Mouse (Mus musculus) MN1 (cell line): ENCODE data around the gene Cspg4.

Source experiments
- DNase-seq: peaks from one replicate; pipeline ENCODE4 v3.0.0-alpha.2; 2016; ENCODE audit warnings: low spot score

Cspg4 gene

DNA sequence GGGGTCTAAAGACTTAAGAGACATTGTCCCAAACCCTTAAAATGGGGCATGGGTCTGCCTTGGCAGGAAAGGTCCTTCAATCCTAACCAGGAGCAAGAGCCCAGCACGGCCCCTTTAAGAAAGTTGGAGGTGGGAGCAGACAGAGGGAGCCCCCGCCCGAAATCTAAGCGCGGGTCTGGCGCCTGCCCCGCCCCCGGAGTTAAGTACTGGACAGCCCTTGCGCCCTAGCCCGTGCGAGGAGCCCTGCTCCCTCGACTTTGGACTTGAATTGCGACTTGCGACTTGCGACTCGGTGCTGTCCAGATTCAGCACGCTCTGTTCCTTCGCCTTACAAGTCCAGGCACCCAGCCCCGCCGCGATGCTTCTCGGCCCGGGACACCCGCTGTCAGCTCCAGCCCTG, at the start of gene Cspg4:
Gene Cspg4 (plus strand): TSS at position 202 of the 400 bp plus-strand sequence.
- DNase-seq = no peak

GRCm38 (mm10) chr9:56824900-56825299, 39.9 kb upstream of the Cspg4 start:
- DNase-seq = peak; percentile 72

- DNase-seq = peak; percentile 60
Measured at GRCm38 (mm10) chr9:56825476-56826213, 39.2 kb upstream of the Cspg4 start.

DNA sequence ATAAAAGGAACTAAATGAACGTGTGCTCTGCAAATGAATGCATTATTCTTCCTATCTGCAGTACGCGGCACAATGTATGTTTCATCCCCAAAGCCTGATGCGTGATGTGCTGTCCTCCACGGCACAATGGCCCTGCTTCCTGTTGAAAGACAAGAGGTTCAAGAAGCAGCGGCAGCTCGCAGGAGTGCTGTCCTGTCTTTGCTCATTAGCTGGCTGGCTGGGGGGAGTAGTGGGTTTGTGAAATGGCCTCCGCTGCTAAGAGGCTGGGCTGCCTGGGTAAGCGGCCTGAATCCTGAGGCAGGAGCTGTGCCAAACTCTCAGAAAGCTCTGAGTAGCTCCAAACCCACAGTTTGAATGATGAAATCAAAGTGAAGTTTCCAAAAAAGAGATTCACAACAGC, 36.7 kb upstream of the Cspg4 start:
- no peak for DNase-seq

DNA sequence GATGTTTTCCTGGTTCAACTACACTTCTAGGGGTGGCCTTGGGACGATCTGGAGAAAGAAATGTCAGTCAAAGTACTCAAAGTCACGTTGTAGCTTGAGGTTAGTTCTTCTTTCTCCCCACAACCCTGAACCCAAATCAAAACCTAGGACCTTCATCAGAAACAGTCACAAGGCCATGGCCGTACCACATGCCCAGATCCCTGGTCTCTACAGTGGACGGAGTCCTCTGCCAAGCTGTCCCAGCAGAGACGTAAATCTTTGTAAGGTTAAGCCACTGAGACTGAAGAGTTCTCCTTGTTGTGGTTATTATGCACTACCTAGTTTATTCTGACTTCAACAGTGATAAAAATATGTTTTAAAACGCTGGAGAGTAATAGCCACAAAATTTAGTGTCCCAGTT, 36.0 kb upstream of the Cspg4 start:
- no peak for DNase-seq

DNA sequence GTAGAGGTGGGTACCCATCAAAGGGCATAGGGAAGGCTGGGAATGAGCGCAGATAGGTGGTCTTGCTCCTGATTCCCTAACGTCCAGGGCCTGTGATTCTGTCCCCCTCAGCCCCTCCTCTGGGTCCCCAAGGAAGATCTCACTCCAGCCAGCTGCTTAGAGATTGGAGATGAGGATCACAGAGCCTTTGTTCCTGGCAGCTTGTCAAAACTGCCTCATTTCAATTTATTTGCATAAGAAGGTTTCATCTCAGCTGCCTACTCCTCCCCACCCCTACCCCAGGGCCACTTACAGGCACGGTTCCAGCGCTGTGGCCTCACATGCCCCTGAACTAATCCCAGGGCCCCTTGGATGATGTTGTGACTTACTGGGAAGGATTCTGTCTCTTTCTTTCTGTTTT, 34.7 kb upstream of the Cspg4 start:
- peak; percentile 53 for DNase-seq

GRCm38 (mm10) chr9:56831904-56832303, 32.9 kb upstream of the Cspg4 start:
- DNase-seq = no peak

DNA sequence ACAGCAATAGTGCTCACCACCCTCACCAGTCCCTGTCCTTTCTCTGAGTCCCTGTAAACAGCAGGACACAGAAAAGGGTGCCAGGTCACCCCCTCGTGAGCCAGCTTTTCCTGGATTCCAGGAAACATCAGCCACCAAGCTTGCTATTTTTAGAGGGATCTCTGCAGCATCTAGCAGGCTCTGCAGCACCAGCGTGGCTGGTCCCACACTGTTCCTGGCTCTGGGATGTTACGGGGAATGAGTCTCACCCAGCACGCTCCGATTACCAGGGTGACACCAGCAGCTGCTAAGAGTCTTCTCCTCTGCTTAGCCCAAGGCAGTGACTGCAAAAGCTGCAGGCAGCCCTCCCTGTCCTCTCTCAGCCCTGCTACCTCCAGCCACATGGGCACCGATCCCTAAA, 31.9 kb upstream of the Cspg4 start:
- no peak for DNase-seq

GRCm38 (mm10) chr9:56835152-56835551, 29.7 kb upstream of the Cspg4 start:
- no peak for DNase-seq

GRCm38 (mm10) chr9:56840721-56841120, 24.1 kb upstream of the Cspg4 start:
- DNase-seq = no peak

- DNase-seq = no peak
Measured at GRCm38 (mm10) chr9:56841864-56842263, 23.0 kb upstream of the Cspg4 start.

DNA sequence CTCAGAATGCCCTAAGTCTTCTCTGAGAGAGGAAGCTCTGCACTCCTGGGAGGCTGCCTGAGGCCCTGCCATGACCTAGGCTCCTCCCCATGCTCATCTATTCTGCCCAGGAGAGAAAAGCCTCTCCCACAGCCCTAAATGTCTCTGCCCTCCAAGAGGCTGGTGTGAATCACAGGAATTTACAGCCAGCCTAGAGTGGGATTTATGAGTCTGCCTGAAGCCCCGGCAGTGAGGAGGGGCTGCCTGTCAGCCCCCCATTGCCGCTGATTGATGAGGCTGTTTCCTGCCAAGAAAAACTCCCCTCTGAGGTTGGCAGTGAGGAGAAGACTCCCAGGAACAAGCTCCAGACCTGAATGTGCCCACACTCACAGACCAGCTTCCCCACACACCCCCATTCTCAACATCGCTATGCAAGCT, 22.5 kb upstream of the Cspg4 start:
- no peak for DNase-seq

DNA sequence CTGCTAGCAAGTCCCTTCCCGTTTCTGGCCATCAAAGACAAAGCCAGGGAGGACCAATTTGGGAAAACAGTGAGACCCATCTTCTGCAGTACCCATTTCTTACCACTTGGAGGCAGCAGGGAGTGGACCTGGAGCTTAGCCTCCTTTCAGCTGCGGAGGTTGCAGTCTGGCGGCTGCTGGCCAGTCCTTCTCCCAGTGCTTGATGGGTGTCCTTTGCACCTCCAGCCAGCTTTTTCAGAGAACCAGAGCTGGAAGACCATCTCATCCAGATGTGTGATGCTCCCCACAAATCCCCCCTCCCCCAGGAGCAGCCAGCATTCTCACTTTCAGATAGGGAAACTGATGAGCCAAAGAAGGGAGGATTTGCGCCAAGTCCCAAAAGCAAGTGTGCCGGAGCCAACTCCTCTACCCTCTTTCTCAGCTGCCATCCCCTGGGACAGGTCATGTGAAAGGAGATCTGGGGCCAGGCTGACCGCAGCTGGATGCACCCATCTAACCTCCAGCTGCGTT, 21.1 kb upstream of the Cspg4 start:
- DNase-seq = peak; percentile 78

- DNase-seq = no peak
Measured at GRCm38 (mm10) chr9:56844644-56845043, 20.2 kb upstream of the Cspg4 start.

GRCm38 (mm10) chr9:56847523-56847922, 17.3 kb upstream of the Cspg4 start:
- DNase-seq = peak; percentile 73

DNA sequence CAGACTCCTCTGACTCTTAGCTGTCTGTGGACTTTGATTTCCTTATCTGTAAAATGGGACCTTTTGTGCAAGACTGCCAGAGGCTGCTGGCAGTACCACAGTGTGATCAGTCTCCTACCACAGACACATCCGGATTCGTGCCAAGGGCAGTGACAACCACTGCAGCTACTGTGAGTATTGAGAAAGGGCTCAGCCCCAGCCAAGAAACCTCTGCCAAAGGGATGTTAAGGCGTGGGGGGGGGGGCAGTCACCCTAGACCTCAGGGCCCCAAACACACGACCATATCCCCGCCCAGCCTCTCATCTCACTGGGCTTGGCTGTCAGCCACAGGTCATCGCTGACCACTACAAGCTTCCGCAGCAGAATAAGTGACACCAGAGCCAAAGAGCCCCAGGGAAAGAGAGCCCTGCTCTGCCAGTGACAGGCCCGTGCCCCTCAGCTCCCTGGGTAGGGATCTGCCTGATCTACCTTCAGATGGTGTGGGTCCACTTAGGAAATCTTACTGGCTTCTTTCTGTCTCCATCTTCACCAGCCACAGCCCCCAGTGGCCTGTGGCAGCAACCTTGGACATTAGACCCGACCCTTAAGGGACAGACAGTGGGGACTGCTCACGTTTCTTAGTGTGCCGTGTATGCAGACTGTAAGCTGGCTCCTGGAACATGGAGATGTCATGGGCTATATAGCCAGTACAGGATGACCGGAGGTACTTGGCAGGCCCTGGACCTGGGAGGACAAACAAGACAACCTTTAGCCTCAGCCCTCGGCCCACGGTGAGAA, 14.5 kb upstream of the Cspg4 start:
- no peak for DNase-seq

DNA sequence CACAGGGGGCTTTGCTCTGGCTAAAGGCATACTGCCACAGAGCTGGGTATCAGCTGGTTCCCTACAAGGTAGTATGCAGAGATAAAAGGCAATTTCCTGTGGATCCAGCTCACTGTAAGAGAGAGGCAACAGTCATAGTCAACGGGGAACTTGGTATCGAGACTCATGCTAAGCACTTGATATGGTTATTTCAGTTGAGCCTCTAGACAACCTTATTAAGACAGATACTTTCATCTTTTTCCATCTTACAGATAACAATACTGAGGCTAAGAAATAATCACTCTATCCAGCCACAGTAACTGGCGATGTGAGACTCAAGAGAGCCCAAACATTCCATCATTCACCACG, 14.0 kb upstream of the Cspg4 start:
- DNase-seq = no peak

DNA sequence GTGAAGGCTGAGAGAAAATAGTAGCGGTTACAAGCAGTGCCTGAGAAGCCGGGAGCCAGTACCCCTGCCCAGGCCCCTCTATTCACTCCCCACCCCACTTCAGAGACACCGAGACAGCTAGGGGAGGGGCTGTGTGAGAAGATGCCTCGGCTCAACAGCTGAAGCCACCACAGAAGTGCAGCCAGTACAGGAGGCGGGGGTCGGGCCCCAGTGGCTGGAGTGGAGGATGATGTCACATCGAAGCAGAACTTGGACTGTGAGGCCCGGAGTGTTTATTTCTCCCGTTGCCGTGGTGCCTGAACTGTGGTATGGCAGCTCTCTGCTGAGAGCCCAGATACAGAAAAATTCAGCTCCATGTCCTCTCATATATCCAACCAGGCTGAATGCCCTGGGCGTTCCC, 13.1 kb upstream of the Cspg4 start:
- DNase-seq = peak; percentile 69

- DNase-seq = no peak
Measured at GRCm38 (mm10) chr9:56857463-56857862, 7.4 kb upstream of the Cspg4 start.

DNA sequence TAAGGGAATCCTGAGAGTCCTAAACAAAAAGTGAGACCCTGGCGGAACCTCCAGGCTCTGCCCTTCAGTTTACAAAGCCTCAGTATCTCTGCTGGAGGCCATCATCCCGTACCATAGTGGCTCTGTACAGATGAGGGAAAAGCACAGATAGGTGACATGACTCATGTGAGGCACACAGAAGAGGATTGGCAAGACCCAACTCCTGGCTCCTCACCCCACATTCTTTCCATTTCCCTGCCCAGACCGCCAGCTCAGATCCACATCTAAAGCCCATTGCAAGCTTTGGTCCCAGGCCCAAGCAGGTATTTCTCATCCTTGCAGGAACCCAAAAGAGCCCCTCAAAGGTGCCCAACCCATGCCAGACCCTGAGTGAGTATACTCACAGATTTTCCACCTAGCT, 4.8 kb upstream of the Cspg4 start:
- DNase-seq = no peak

GRCm38 (mm10) chr9:56860486-56861269, 4.2 kb upstream of the Cspg4 start:
- DNase-seq = peak; percentile 25

DNA sequence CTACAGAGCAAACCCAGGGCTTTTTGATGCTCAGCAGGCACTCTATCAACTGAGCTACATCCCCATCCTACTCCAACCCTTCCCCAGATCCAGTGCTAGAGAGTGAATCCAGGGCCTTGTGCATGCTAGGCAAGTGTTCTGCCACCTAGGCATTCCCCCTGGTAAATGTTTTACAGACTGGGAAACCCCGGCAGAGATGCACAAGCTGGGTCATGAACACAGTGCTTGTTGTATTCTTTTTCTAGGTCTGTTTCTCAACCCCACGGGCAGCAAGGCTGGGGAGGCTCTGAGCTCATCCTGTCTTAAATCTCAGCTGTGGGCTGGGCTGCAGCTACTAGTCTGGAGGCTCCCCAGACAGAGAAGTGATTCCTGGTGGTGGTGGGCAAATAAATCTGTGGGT, 2.0 kb upstream of the Cspg4 start:
- DNase-seq = no peak
